8 mouse cellular contexts compared by ENCODE assay signal in the genomic region with DNA sequence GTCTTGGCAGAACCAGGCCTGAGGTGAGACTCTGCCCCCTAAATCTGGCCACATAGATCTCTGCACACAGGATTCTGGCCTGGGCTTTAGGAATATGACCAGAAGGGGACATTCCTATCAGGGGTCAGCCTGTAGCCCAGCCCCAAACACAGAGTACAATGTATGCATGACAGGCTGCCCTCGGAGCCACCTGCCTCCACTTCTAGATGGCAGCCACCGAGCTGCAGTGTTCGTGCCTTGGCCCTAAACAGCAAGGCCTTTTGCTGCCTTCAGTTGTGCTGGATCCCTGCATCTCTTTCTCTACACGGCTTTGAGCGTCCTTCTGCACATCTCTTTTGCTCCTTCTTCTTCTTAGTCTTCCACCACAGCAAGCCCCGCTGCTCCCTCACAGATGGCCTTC.
A peak's percentile ranks its signal among the peaks of the same experiment; 100 is the strongest.
DNase-seq lines count a peak whose midpoint lies in the region; ATAC-seq lines count a peak whose summit lies in the region.

No protein-coding gene starts in this region.

- no peaks in the 10 kb centered on the region for H3K9me3 ChIP-seq in neural tube, embryonic 12.5 days
- H3K9me3 ChIP-seq in hindbrain, embryonic 14.5 days (ENCODE audit: control insufficient read depth, low read length), result no peaks in the 10 kb centered on the region
- no peaks in the 10 kb centered on the region for H3K9me3 ChIP-seq in neural tube, embryonic 15.5 days (replicated peaks)

- no peak overlapping the region for H3K4me3 ChIP-seq in neural tube, embryonic 12.5 days
- H3K4me3 ChIP-seq in hindbrain, embryonic 14.5 days (replicated peaks; ENCODE audit: low read length), result no peak overlapping the region
- H3K4me3 ChIP-seq in neural tube, embryonic 15.5 days (replicated peaks), result no peak overlapping the region

- H3K4me2 ChIP-seq in neural tube, embryonic 12.5 days (replicated peaks), result no peak overlapping the region
- no peak overlapping the region for H3K4me2 ChIP-seq in hindbrain, embryonic 14.5 days (replicated peaks)
- no peak overlapping the region for H3K4me2 ChIP-seq in neural tube, embryonic 15.5 days

- no peak overlapping the region for H3K9ac ChIP-seq in neural tube, embryonic 12.5 days
- H3K9ac ChIP-seq in hindbrain, embryonic 14.5 days, result no peak overlapping the region
- no peak overlapping the region for H3K9ac ChIP-seq in neural tube, embryonic 15.5 days (replicated peaks)

- no peak for ATAC-seq in cerebellum, adult (ENCODE audit: insufficient number of reproducible peaks, low FRiP score, low TSS enrichment)
- 0 out of 2 replicates have a peak, but pooled peaks have one; percentile 17 for ATAC-seq in neural tube, embryonic 12.5 days (ENCODE audit: low FRiP score, low read depth)
- ATAC-seq in hindbrain, embryonic 14.5 days (ENCODE audit: low FRiP score), result no peak; the same call in 1 of the 2 replicates
- ATAC-seq in neural tube, embryonic 15.5 days (ENCODE audit: low FRiP score), result no peak

- no peaks in the 10 kb centered on the region for H3K27me3 ChIP-seq in neural tube, embryonic 12.5 days (replicated peaks)
- H3K27me3 ChIP-seq in hindbrain, embryonic 14.5 days (ENCODE audit: control insufficient read depth, insufficient read depth, low read length), result no peaks in the 10 kb centered on the region
- H3K27me3 ChIP-seq in neural tube, embryonic 15.5 days (replicated peaks), result no peaks in the 10 kb centered on the region

- peaks cover 10% of the 10 kb centered on the region; the same call in 1 of the 2 replicates for H3K4me1 ChIP-seq in neural tube, embryonic 12.5 days
- 0 out of 2 replicates have a peak, but pooled peaks cover 6% of the 10 kb centered on the region for H3K4me1 ChIP-seq in hindbrain, embryonic 14.5 days (replicated peaks; ENCODE audit: control insufficient read depth, insufficient read depth, low read length)
- H3K4me1 ChIP-seq in neural tube, embryonic 15.5 days, result peaks cover 28% of the 10 kb centered on the region

- peak; percentile 18 for DNase-seq in cerebellum, adult 11-12 months
- DNase-seq in neural tube, embryonic 10.5 days (ENCODE audit: extremely low spot score, low spot score), result no peak
- DNase-seq in hindbrain, embryonic 14.5 days (ENCODE audit: low spot score), result no peak
- no peak for DNase-seq in lung, postnatal 36 days
- DNase-seq in ovary, postnatal 10 days (ENCODE audit: low spot score), result no peak

- H3K36me3 ChIP-seq in neural tube, embryonic 12.5 days, result no peaks in the 10 kb centered on the region
- no peaks in the 10 kb centered on the region for H3K36me3 ChIP-seq in hindbrain, embryonic 14.5 days (replicated peaks; ENCODE audit: control insufficient read depth, insufficient read depth)
- no peaks in the 10 kb centered on the region for H3K36me3 ChIP-seq in neural tube, embryonic 15.5 days

- WGBS in neural tube, embryonic 12.5 days, result 82% methylated on average over 6 of the region's 6 CpGs
- WGBS in hindbrain, embryonic 14.5 days, result 69% methylated on average over 6 of the region's 6 CpGs
- WGBS in neural tube, embryonic 15.5 days, result 52% methylated on average over 6 of the region's 6 CpGs

- H3K27ac ChIP-seq in neural tube, embryonic 12.5 days, result no peak overlapping the region
- peak overlapping the region; percentile 52 for H3K27ac ChIP-seq in hindbrain, embryonic 14.5 days
- H3K27ac ChIP-seq in neural tube, embryonic 15.5 days (replicated peaks), result peak overlapping the region; percentile 63; the same call in 1 of the 2 replicates
